Mouse (Mus musculus) ES-Bruce4 (cell line): ENCODE results near the gene Fcrl5.

ENCODE experiments used
- CTCF ChIP-seq: IDR thresholded peaks from one replicate; pipeline ENCODE4 v1.8.1; 2011; ENCODE audit warnings: low read depth, low read length
- EP300 ChIP-seq: IDR thresholded peaks from 2 replicates; pipeline ENCODE4 v1.6.1; 2011; ENCODE audit warnings: low read depth, low read length; ENCODE audit not compliant: insufficient read depth
- POLR2A ChIP-seq: IDR thresholded peaks from one replicate; pipeline ENCODE4 v1.8.1; 2011; ENCODE audit warnings: low read length; ENCODE audit not compliant: insufficient read depth

DNA sequence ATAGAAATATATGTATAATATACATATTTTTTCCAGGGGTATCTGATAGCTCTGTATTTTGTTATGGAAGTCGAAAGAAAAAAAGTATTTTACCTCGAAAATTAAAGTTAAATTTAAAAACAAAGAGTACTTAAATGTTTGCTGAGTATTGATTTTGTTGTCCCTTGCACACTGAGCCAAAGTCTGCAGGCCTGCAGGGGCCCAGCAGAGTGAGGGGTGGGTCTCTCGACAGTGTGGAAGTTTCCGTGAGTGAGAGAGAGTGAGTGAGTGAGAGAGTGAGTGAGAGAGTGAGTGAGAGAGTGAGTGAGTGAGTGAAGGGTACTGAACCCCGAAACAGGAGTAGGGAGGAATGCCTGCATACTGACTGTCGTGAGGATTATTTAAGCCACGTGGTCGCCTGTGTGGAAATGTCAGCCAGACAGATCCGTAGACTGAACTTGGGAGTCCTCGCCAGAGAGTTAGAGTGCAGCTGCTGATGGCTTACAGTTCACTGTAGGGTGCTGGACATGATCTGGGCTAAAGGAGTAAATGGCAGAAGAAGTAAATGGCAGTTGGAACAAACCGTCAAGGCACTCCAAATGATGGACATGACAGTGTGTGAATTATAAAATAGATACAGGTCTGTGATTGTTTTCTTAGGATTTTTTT lies 104.6 kb downstream of the Fcrl5 start:
- TF ChIP-seq POLR2A (no peak), CTCF (no peak), EP300 (no peak)
